Mouse (Mus musculus) heart, postnatal 0 days (tissue): ENCODE measurements around the gene Arl2bp.

Experiments
- CTCF ChIP-seq: IDR thresholded peaks from 2 replicates; pipeline ENCODE4 v1.5.1; 2016; ENCODE audit warnings: antibody characterized with exemption, control low read depth, low read depth
- EP300 ChIP-seq: IDR thresholded peaks from 2 replicates; pipeline ENCODE4 v1.6.1; 2016; ENCODE audit warnings: antibody characterized with exemption, low read depth

- TF ChIP-seq EP300 (no peak), CTCF (no peak)
These were observed 38.2 kb downstream of the Arl2bp start for GRCm38 (mm10) chr8:94704669-94704984.
